Mouse (Mus musculus) mouse trophoblast stem cell (cell line): ENCODE measurements around the gene Bhlhb9.

Experiments used
- in situ Hi-C, 2 experiments: fragments of 300-500 bp; cut with MseI, MboI; formaldehyde crosslinking; loops; 2 replicates in 1 of 2; 3 replicates in 1 of 2; pipeline ENCODE4 v1.15.1; 2025

The Bhlhb9 gene

DNA sequence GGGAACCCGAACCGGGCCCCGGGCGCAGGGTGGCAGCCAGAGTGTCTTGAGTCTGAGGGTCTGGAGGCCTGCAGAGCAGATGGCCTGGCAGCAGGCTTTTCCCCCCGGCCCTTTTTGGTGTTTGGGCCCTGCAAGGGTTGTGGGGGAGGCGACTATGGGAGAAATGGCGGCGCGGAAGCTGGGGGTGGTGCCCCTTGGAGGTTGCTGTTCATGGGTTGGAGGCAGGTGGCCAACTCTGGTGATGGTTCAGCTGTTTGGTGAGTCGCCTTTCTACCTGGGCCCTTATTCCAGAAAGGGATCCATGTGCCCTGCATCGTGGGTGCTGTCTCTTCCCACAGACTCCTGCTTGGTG, 88.8 kb downstream of the Bhlhb9 start:
- in situ Hi-C loops, result no loop called here

DNA sequence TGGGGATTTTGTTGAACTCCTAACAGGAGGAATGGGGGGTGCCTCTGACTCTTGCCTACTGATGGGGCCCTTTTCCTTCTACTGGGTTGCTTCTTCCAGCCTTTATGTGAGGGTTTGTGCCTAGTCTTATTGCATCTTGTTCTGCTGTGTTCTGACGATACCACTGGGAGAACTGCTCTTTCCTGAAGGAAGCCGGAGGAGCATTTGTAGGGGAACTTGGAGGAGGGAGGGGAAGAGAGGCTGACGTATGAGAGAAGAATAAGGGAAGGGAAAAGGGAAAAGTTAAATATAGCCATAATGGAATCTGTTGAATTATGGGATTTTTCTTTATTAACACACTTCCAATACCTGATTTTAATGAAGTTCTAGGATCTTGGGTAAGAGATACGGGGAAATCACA, 119.2 kb downstream of the Bhlhb9 start:
- in situ Hi-C loops, result no loop called here

DNA sequence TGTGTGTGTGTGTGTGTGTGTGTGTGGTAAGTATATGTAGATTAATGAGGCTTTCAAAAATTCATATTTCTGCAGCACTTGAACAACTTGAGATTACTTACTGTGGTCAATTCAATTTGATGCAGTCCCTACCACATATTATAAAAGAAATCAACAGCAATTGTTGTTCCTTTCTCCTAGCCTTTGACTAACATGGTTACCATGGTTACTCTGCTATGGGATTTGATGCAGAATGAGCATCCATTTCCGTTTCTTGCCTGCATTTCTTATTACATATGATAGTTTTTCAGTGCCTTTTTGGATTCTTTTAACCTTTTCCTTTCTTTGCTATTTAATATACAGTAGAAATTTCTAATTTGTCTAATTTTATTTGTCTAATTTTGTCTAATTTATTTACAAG, 119.7 kb downstream of the Bhlhb9 start:
- in situ Hi-C loops, result no loop called here

DNA sequence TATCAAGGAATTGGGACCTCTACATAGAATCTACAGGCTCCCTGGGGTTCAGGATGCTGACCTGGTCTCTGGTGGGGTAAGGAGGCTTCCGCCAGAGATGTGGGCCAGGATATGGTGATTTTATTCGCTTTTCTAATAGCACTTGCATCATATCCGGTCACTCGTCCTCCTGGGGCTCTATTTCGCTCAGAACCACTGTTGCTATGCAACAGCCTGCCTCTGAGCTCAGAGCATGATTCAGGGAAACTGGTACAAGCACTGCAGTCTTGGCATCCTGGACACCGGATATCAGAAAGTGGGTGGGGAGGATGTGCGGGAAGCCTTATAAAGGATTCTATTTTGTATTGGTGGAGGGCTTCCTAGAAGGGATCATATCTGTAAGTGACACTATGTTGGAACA, 124.8 kb downstream of the Bhlhb9 start:
- in situ Hi-C loops, result no loop called here

DNA sequence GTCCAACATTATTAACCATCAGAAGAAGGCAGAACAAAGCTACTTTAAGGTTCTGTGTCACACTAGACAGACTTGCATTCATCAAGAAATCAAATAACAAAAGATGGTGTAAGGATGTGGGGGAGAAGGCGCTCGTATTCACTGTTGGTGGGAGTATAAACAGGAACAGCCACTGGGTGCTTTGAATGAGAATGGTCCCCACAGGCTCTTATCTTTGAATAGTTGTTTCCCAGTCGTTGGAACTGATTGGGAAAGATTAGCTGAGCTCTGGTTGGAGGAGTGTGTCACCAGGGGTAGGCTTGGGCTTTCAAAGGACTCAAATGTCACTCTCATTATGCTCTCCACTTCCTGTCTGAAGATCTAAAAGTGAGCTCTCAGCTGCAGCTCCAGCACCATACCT, 128.5 kb downstream of the Bhlhb9 start:
- in situ Hi-C loops, result no loop called here

DNA sequence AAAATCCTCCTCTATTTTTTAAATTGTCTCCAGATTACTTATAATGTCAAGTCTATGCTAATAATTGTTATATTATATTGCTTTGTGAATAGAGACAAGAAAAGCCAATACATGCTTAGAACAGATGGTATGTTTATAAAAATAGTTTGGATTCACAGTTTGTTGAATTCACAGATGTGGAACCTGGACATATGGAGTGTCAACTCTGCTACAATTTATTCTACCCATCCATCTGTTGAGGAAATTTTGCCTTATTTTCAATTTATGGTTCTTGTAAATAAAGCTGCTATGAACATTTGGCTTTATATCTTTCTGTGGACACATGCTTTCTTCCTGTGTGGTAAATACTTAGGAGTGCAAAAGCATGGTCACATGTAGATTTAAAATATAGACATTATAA, 131.2 kb downstream of the Bhlhb9 start:
- in situ Hi-C loops, result no loop called here

DNA sequence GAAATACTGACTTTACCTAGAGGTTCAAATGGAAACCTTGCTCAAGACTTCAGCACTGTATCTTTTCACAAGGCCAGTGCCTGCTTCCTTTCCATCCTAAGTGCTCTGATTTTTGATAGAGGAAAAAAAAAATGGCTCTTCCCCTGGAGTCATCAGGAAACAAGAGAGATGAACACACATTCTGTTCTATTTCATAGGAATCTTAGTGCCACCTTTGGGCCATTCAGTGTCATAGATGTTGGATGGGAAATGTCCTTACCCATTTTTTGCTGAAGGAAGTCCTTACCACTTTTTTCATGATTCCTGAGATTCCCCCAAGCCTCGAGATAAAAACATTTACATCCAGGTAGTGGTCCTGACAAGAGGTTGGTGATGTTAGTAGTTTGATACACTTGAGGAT, 139.1 kb downstream of the Bhlhb9 start:
- in situ Hi-C loops, result no loop called here
